Mouse (Mus musculus): Measurements from ENCODE around the gene Fam193a. TPM values are rescaled to one million over a fixed set of nuclear protein-coding genes. Genes with fewer than 3 reads are reported as not detected.

Gene Fam193a
- 10.3 and 10.6 TPM in 2 replicates for polyA plus RNA-seq (2014; fragmentation: Nextera tagmentation; extraction: Ambion mirVana)

- peak within 1 kb of the TSS; percentile 72 for H3K4me2 ChIP-seq (ENCODE audit: low read length)
- H3K4me3 ChIP-seq (ENCODE audit: control insufficient read depth in 1 of 2, insufficient read depth in 1 of 2, low read depth in 1 of 2, low read length in 2 of 2) = peak within 1 kb of the TSS; percentile 84 to 99
- no peaks in the 10 kb centered on the region for H3K27me3 ChIP-seq (ENCODE audit: control insufficient read depth, insufficient read depth, low read length)
- peak within 1 kb of the TSS; percentile 87 to 91 for H3K27ac ChIP-seq (replicated peaks in 1 of 2; ENCODE audit: control insufficient read depth in 1 of 2, insufficient read depth in 1 of 2, low read depth in 2 of 2, low read length in 2 of 2)
- peak within 1 kb of the TSS; percentile 97 for H3K9ac ChIP-seq (ENCODE audit: low read length)
- peaks cover 4 to 21% of the 10 kb centered on the region in 2 experiments; a peak in 3 of 4 replicates for H3K4me1 ChIP-seq (ENCODE audit: control insufficient read depth in 2 of 2, insufficient read depth in 2 of 2, low read length in 2 of 2)
- ATAC-seq (ENCODE audit: insufficient number of reproducible peaks, insufficient read depth, low FRiP score, low read depth) = peak; percentile 100
- no peaks in the 10 kb centered on the region for H3K9me3 ChIP-seq (ENCODE audit: control insufficient read depth, low read length)
- H3K36me3 ChIP-seq (ENCODE audit: control insufficient read depth, insufficient read depth, low read length) = 0 out of 2 replicates have a peak, but pooled peaks cover 4% of the 10 kb centered on the region
- WGBS = 1% methylated on average over 54 of the region's 64 CpGs
Measured at GRCm38 (mm10) chr5:34369341-34370021, at the start of gene Fam193a. Gene Fam193a (plus strand): TSS chr5:34369933.

GRCm38 (mm10) chr5:34321236-34321635, 48.5 kb upstream of the Fam193a start:
- Histone ChIP-seq H3K4me3 (ENCODE audit: control insufficient read depth in 1 of 2, insufficient read depth in 1 of 2, low read depth in 1 of 2, low read length in 2 of 2) (no peak overlapping the region), H3K27me3 (ENCODE audit: control insufficient read depth, insufficient read depth, low read length) (no peaks in the 10 kb centered on the region), H3K4me1 (ENCODE audit: control insufficient read depth in 2 of 2, insufficient read depth in 2 of 2, low read length in 2 of 2) (peaks cover under 1 to 3% of the 10 kb centered on the region in 2 experiments), H3K27ac (replicated peaks in 1 of 2; ENCODE audit: control insufficient read depth in 1 of 2, insufficient read depth in 1 of 2, low read depth in 2 of 2, low read length in 2 of 2) (no peak overlapping the region), H3K36me3 (ENCODE audit: control insufficient read depth, insufficient read depth, low read length) (no peaks in the 10 kb centered on the region), H3K4me2 (ENCODE audit: low read length) (no peak overlapping the region), H3K9me3 (ENCODE audit: control insufficient read depth, low read length) (no peaks in the 10 kb centered on the region), H3K9ac (ENCODE audit: low read length) (no peak overlapping the region)
- ATAC-seq (ENCODE audit: insufficient number of reproducible peaks, insufficient read depth, low FRiP score, low read depth) = no peak
- WGBS = 84% methylated on average over 4 of the region's 4 CpGs

- Histone ChIP-seq H3K9ac (ENCODE audit: low read length) (no peak overlapping the region), H3K36me3 (ENCODE audit: control insufficient read depth, insufficient read depth, low read length) (no peaks in the 10 kb centered on the region), H3K27ac (replicated peaks in 1 of 2; ENCODE audit: control insufficient read depth in 1 of 2, insufficient read depth in 1 of 2, low read depth in 2 of 2, low read length in 2 of 2) (no peak overlapping the region), H3K4me3 (ENCODE audit: control insufficient read depth in 1 of 2, insufficient read depth in 1 of 2, low read depth in 1 of 2, low read length in 2 of 2) (no peak overlapping the region), H3K4me1 (ENCODE audit: control insufficient read depth in 2 of 2, insufficient read depth in 2 of 2, low read length in 2 of 2) (peaks cover 8 to 11% of the 10 kb centered on the region in 2 experiments), H3K27me3 (ENCODE audit: control insufficient read depth, insufficient read depth, low read length) (peaks cover 8% of the 10 kb centered on the region; the same call in 1 of the 2 replicates), H3K4me2 (ENCODE audit: low read length) (no peak overlapping the region), H3K9me3 (ENCODE audit: control insufficient read depth, low read length) (no peaks in the 10 kb centered on the region)
- ATAC-seq (ENCODE audit: insufficient number of reproducible peaks, insufficient read depth, low FRiP score, low read depth) = no peak
Measured at GRCm38 (mm10) chr5:34325286-34325685, 44.4 kb upstream of the Fam193a start.

GRCm38 (mm10) chr5:34326249-34326691, 43.5 kb upstream of the Fam193a start:
- peaks cover 8 to 11% of the 10 kb centered on the region in 2 experiments for H3K4me1 ChIP-seq (ENCODE audit: control insufficient read depth in 2 of 2, insufficient read depth in 2 of 2, low read length in 2 of 2)
- H3K4me2 ChIP-seq (ENCODE audit: low read length) = peak overlapping the region; percentile 65
- peaks cover 8% of the 10 kb centered on the region; the same call in 1 of the 2 replicates for H3K27me3 ChIP-seq (ENCODE audit: control insufficient read depth, insufficient read depth, low read length)
- WGBS = 27% methylated on average over 4 of the region's 4 CpGs
- ATAC-seq (ENCODE audit: insufficient number of reproducible peaks, insufficient read depth, low FRiP score, low read depth) = no peak
- 0 out of 2 replicates have a peak overlapping the region, but pooled peaks have one; percentile 68 for H3K9ac ChIP-seq (ENCODE audit: low read length)
- H3K36me3 ChIP-seq (ENCODE audit: control insufficient read depth, insufficient read depth, low read length) = no peaks in the 10 kb centered on the region
- no peak overlapping the region for H3K4me3 ChIP-seq (ENCODE audit: control insufficient read depth in 1 of 2, insufficient read depth in 1 of 2, low read depth in 1 of 2, low read length in 2 of 2)
- H3K9me3 ChIP-seq (ENCODE audit: control insufficient read depth, low read length) = no peaks in the 10 kb centered on the region
- no peak overlapping the region for H3K27ac ChIP-seq (replicated peaks in 1 of 2; ENCODE audit: control insufficient read depth in 1 of 2, insufficient read depth in 1 of 2, low read depth in 2 of 2, low read length in 2 of 2)

GRCm38 (mm10) chr5:34326875-34327576, 42.7 kb upstream of the Fam193a start:
- H3K4me2 ChIP-seq (ENCODE audit: low read length) = peak overlapping the region; percentile 65
- no peaks in the 10 kb centered on the region for H3K9me3 ChIP-seq (ENCODE audit: control insufficient read depth, low read length)
- H3K36me3 ChIP-seq (ENCODE audit: control insufficient read depth, insufficient read depth, low read length) = no peaks in the 10 kb centered on the region
- peak overlapping the region; percentile 34 to 35 for H3K4me3 ChIP-seq (ENCODE audit: control insufficient read depth in 1 of 2, insufficient read depth in 1 of 2, low read depth in 1 of 2, low read length in 2 of 2)
- no peak for ATAC-seq (ENCODE audit: insufficient number of reproducible peaks, insufficient read depth, low FRiP score, low read depth)
- H3K4me1 ChIP-seq (ENCODE audit: control insufficient read depth in 2 of 2, insufficient read depth in 2 of 2, low read length in 2 of 2) = peaks cover 8 to 11% of the 10 kb centered on the region in 2 experiments
- 10% methylated on average over 30 of the region's 31 CpGs for WGBS
- peak overlapping the region; percentile 68 for H3K9ac ChIP-seq (ENCODE audit: low read length)
- H3K27ac ChIP-seq (replicated peaks in 1 of 2; ENCODE audit: control insufficient read depth in 1 of 2, insufficient read depth in 1 of 2, low read depth in 2 of 2, low read length in 2 of 2) = no peak overlapping the region
- peaks cover 8% of the 10 kb centered on the region; the same call in 1 of the 2 replicates for H3K27me3 ChIP-seq (ENCODE audit: control insufficient read depth, insufficient read depth, low read length)

GRCm38 (mm10) chr5:34330136-34330535, 39.6 kb upstream of the Fam193a start:
- Histone ChIP-seq H3K9me3 (ENCODE audit: control insufficient read depth, low read length) (no peaks in the 10 kb centered on the region), H3K27ac (replicated peaks in 1 of 2; ENCODE audit: control insufficient read depth in 1 of 2, insufficient read depth in 1 of 2, low read depth in 2 of 2, low read length in 2 of 2) (no peak overlapping the region), H3K4me2 (ENCODE audit: low read length) (no peak overlapping the region), H3K4me1 (ENCODE audit: control insufficient read depth in 2 of 2, insufficient read depth in 2 of 2, low read length in 2 of 2) (peaks cover 8 to 13% of the 10 kb centered on the region in 2 experiments), H3K9ac (ENCODE audit: low read length) (no peak overlapping the region), H3K27me3 (ENCODE audit: control insufficient read depth, insufficient read depth, low read length) (peaks cover 8% of the 10 kb centered on the region; the same call in 1 of the 2 replicates), H3K36me3 (ENCODE audit: control insufficient read depth, insufficient read depth, low read length) (no peaks in the 10 kb centered on the region), H3K4me3 (ENCODE audit: control insufficient read depth in 1 of 2, insufficient read depth in 1 of 2, low read depth in 1 of 2, low read length in 2 of 2) (no peak overlapping the region)
- WGBS = 81% methylated on average over 2 of the region's 2 CpGs
- no peak for ATAC-seq (ENCODE audit: insufficient number of reproducible peaks, insufficient read depth, low FRiP score, low read depth)

- Histone ChIP-seq H3K27me3 (ENCODE audit: control insufficient read depth, insufficient read depth, low read length) (no peaks in the 10 kb centered on the region), H3K9me3 (ENCODE audit: control insufficient read depth, low read length) (no peaks in the 10 kb centered on the region), H3K27ac (replicated peaks in 1 of 2; ENCODE audit: control insufficient read depth in 1 of 2, insufficient read depth in 1 of 2, low read depth in 2 of 2, low read length in 2 of 2) (no peak overlapping the region), H3K9ac (ENCODE audit: low read length) (no peak overlapping the region), H3K4me1 (ENCODE audit: control insufficient read depth in 2 of 2, insufficient read depth in 2 of 2, low read length in 2 of 2) (peaks cover 0 to 18% of the 10 kb centered on the region in 2 experiments; a peak in 3 of 4 replicates), H3K4me2 (ENCODE audit: low read length) (no peak overlapping the region), H3K36me3 (ENCODE audit: control insufficient read depth, insufficient read depth, low read length) (peaks cover 5% of the 10 kb centered on the region), H3K4me3 (ENCODE audit: control insufficient read depth in 1 of 2, insufficient read depth in 1 of 2, low read depth in 1 of 2, low read length in 2 of 2) (no peak overlapping the region)
- WGBS = 76% methylated on average over 1 of the region's 1 CpGs
- ATAC-seq (ENCODE audit: insufficient number of reproducible peaks, insufficient read depth, low FRiP score, low read depth) = no peak
Measured at GRCm38 (mm10) chr5:34334081-34334480, 35.7 kb upstream of the Fam193a start.

All from heart, embryonic 14.5 days (tissue).